Comparison of ENCODE assay signal across 22 mouse cellular contexts in the genomic region with DNA sequence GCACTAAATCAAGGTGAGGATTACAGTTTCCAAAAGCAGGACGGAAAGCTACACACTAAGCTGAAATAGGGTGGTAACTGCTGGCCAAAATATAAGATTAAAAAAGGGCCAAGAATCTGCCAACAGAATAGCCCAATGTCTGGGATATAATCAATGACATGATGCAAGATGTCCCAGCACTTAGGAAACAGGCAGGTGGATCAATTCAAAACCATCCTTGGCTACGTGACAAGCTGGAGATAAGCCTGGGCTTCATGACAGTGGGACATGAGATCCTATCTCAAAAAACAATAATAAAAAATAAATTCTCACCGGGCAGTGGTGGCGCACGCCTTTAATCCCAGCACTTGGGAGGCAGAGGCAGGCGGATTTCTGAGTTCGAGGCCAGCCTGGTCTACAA. TPM values are rescaled to one million over a fixed set of nuclear protein-coding genes. Genes with fewer than 3 reads are reported as not detected.
"Had no signal": no experiment of that assay in that cellular context is flagged by ENCODE, and none has a peak within 500 bp of the region (broad histone marks: within the 10 kb centered on the region; RNA-seq: fewer than 3 reads in every experiment).

No protein-coding gene starts in this region.

- DNase-seq: lung, adult 2 months; lung, postnatal 14 days; lung, postnatal 36 days; right cerebral cortex, postnatal 14 days; thymus, adult 2 months; thymus, postnatal 25 days; thymus, postnatal 4 days had no signal

- H3K4me2 ChIP-seq: lung, embryonic 15.5 days; midbrain, embryonic 11.5 days; midbrain, embryonic 13.5 days; midbrain, embryonic 15.5 days; neural tube, embryonic 12.5 days; stomach, embryonic 15.5 days had no signal

- ATAC-seq: lung, postnatal 0 days; midbrain, embryonic 13.5 days; midbrain, embryonic 15.5 days had no signal

- H3K27ac ChIP-seq: lung, embryonic 15.5 days; macrophage; midbrain, embryonic 13.5 days; midbrain, embryonic 15.5 days; neural tube, embryonic 12.5 days; stomach, embryonic 15.5 days; stomach, postnatal 0 days had no signal

- H3K9me3 ChIP-seq: lung, embryonic 15.5 days; megakaryocyte, embryonic 14.5 days; midbrain, embryonic 13.5 days; midbrain, embryonic 15.5 days; neural tube, embryonic 12.5 days; stomach, embryonic 15.5 days had no signal

- H3K36me3 ChIP-seq: midbrain, embryonic 15.5 days had no signal

- H3K9ac ChIP-seq: lung, embryonic 15.5 days; midbrain, embryonic 13.5 days; midbrain, embryonic 15.5 days; neural tube, embryonic 12.5 days; stomach, embryonic 15.5 days had no signal

- H3K4me1 ChIP-seq: lung, embryonic 15.5 days; midbrain, embryonic 13.5 days; midbrain, embryonic 15.5 days; neural tube, embryonic 12.5 days had no signal

- H3K4me3 ChIP-seq: lung, embryonic 15.5 days; megakaryocyte, embryonic 14.5 days; midbrain, embryonic 13.5 days; midbrain, embryonic 15.5 days; neural tube, embryonic 12.5 days; stomach, embryonic 15.5 days had no signal

- H3K27me3 ChIP-seq: lung, embryonic 15.5 days; megakaryocyte, embryonic 14.5 days; midbrain, embryonic 13.5 days; midbrain, embryonic 15.5 days; neural tube, embryonic 12.5 days; stomach, embryonic 15.5 days had no signal

RNA-seq across cellular contexts. Expression of a gene that starts 51.3 kb away (rescaled TPM):
- total RNA-seq: monocyte, adult 5-6 weeks had no signal

RNA-seq across cellular contexts. Expression of a gene that starts 59.5 kb away (rescaled TPM):
- total RNA-seq: megakaryocyte progenitor cell, adult 5-6 weeks; midbrain, postnatal 0 days; neutrophil, adult 5-6 weeks had no signal
- polyA plus RNA-seq: lung, embryonic 15.5 days; lung, postnatal 0 days; macrophage; midbrain, embryonic 11.5 days; midbrain, embryonic 15.5 days; midbrain, postnatal 0 days; neural tube, embryonic 12.5 days; neural tube, embryonic 14.5 days; stomach, postnatal 0 days had no signal
